Mouse (Mus musculus): ENCODE results near the gene Mxd3.

Gene Mxd3

GRCm38 (mm10) chr13:55329683-55330566 is at the start of gene Mxd3:
Mxd3 (minus strand) TSS chr13:55329823.
- peak; percentile 92 for DNase-seq

- no peak for DNase-seq
These were observed 49.4 kb upstream of the Mxd3 start for GRCm38 (mm10) chr13:55378907-55379580.

GRCm38 (mm10) chr13:55375877-55376276 is 46.3 kb upstream of the Mxd3 start:
- no peak for DNase-seq

GRCm38 (mm10) chr13:55374206-55374924 is 44.7 kb upstream of the Mxd3 start:
- DNase-seq = peak; percentile 84

GRCm38 (mm10) chr13:55371740-55372139 is 42.1 kb upstream of the Mxd3 start:
- no peak for DNase-seq

GRCm38 (mm10) chr13:55371007-55371681 is 41.5 kb upstream of the Mxd3 start:
- peak; percentile 53 for DNase-seq

- peak; percentile 24 for DNase-seq
These were observed 40.6 kb upstream of the Mxd3 start for GRCm38 (mm10) chr13:55370234-55370633.

- peak; percentile 90 for DNase-seq
These were observed 40.0 kb upstream of the Mxd3 start, which contains the start of gene Rgs14 for GRCm38 (mm10) chr13:55369531-55370114. Rgs14 (plus strand) TSS chr13:55369732.

GRCm38 (mm10) chr13:55368401-55368800 is 38.8 kb upstream of the Mxd3 start:
- peak; percentile 56 for DNase-seq

- peak; percentile 93 for DNase-seq
These were observed 32.9 kb upstream of the Mxd3 start, which contains the start of gene Lman2 for GRCm38 (mm10) chr13:55362453-55363060. Lman2 (minus strand) TSS chr13:55362783.

- peak; percentile 52 for DNase-seq
These were observed 32.4 kb upstream of the Mxd3 start for GRCm38 (mm10) chr13:55361974-55362452.

- no peak for DNase-seq
These were observed 31.5 kb upstream of the Mxd3 start for GRCm38 (mm10) chr13:55361145-55361544.

GRCm38 (mm10) chr13:55346745-55347144 is 17.1 kb upstream of the Mxd3 start:
- DNase-seq = no peak

GRCm38 (mm10) chr13:55344286-55344685 is 14.7 kb upstream of the Mxd3 start:
- no peak for DNase-seq

- DNase-seq = no peak
These were observed 12.8 kb upstream of the Mxd3 start for GRCm38 (mm10) chr13:55342469-55342868.

GRCm38 (mm10) chr13:55339259-55339658 is 9.6 kb upstream of the Mxd3 start:
- no peak for DNase-seq

GRCm38 (mm10) chr13:55338131-55339054 is 8.8 kb upstream of the Mxd3 start:
- DNase-seq = no peak

GRCm38 (mm10) chr13:55337341-55337975 is 7.8 kb upstream of the Mxd3 start:
- no peak for DNase-seq

GRCm38 (mm10) chr13:55335701-55336100 is 6.1 kb upstream of the Mxd3 start:
- DNase-seq = no peak

GRCm38 (mm10) chr13:55332331-55332730 is 2.7 kb upstream of the Mxd3 start:
- DNase-seq = no peak

Data from thymus, postnatal 14 days (tissue).